Mouse (Mus musculus) liver, embryonic 14.5 days (tissue): ENCODE results near the gene Adgrl3. TPM values are rescaled to one million over a fixed set of nuclear protein-coding genes. Genes with fewer than 3 reads are reported as not detected.

Experiments
- ATAC-seq: fragments of 200-750 bp; cut with Nextera tagmentation; 2 replicates; pipeline ENCODE4 v1.8.0; 2017; ENCODE audit warnings: moderate number of reproducible peaks, mild to moderate bottlenecking, moderate library complexity; ENCODE audit not compliant: insufficient read depth
- DNase-seq, 3 experiments: peaks; one replicate each; pipeline ENCODE4 v3.0.0-alpha.2; 2012 to 2013; ENCODE audit warnings: low read depth in 3 of 3, low spot score in 3 of 3
- H3K27ac ChIP-seq: fragments of 300-500 bp; sonication (generic); 2 replicates; pipeline ENCODE4 v1.5.1; 2014; ENCODE audit warnings: moderate library complexity, mild to moderate bottlenecking, control low read depth, inconsistent platforms
- H3K27me3 ChIP-seq: fragments of 300-500 bp; sonication (generic); 2 replicates; pipeline ENCODE4 v1.6.1; 2014; ENCODE audit warnings: mild to moderate bottlenecking, low read length, moderate library complexity; ENCODE audit not compliant: control insufficient read depth, insufficient read depth
- H3K36me3 ChIP-seq: fragments of 300-500 bp; sonication (generic); replicated peaks from 2 replicates; pipeline ENCODE4 v1.6.1; 2014; ENCODE audit warnings: low read depth; ENCODE audit not compliant: control insufficient read depth, insufficient read depth
- H3K4me1 ChIP-seq, 2 experiments: fragments of 200-500 bp in 1 of 2; fragments of 300-500 bp in 1 of 2; sonication (generic) in 1 of 2; replicated peaks; 2 replicates each; pipeline ENCODE4 v1.6.1; 2012 to 2014; ENCODE audit warnings: antibody characterized with exemption in 1 of 2, inconsistent platforms in 1 of 2, low read length in 1 of 2; ENCODE audit not compliant: control insufficient read depth in 2 of 2, insufficient read depth in 2 of 2
- H3K4me2 ChIP-seq: fragments of 300-500 bp; sonication (generic); 2 replicates; pipeline ENCODE4 v1.6.1; 2014; ENCODE audit warnings: low read depth, mild to moderate bottlenecking, control low read depth, moderate library complexity
- H3K4me3 ChIP-seq, 2 experiments: fragments of 200-500 bp in 1 of 2; fragments of 300-500 bp in 1 of 2; sonication (generic) in 1 of 2; 2 replicates each; pipeline ENCODE4 v1.5.1; 2012 to 2014; ENCODE audit warnings: low read depth in 2 of 2, low read length in 2 of 2, mild to moderate bottlenecking in 2 of 2, control low read depth in 1 of 2, inconsistent platforms in 1 of 2, moderate library complexity in 1 of 2; ENCODE audit not compliant: insufficient read depth in 1 of 2
- H3K9ac ChIP-seq: fragments of 300-500 bp; sonication (generic); replicated peaks from 2 replicates; pipeline ENCODE4 v1.6.1; 2014; ENCODE audit warnings: mild to moderate bottlenecking, control low read depth, moderate library complexity
- H3K9me3 ChIP-seq: fragments of 300-500 bp; sonication (generic); 2 replicates; pipeline ENCODE4 v1.6.1; 2016; ENCODE audit warnings: low read length, mixed read lengths; ENCODE audit not compliant: control insufficient read depth
- CTCF ChIP-seq: IDR thresholded peaks from 2 replicates; pipeline ENCODE4 v1.5.1; 2016; ENCODE audit warnings: antibody characterized with exemption, low read depth, control low read depth
- EP300 ChIP-seq: IDR thresholded peaks from 2 replicates; pipeline ENCODE4 v1.6.1; 2016; ENCODE audit warnings: antibody characterized with exemption, low read depth
- WGBS: fragments of 180-500 bp; shearing (Covaris S2); extraction: QIAGEN DNeasy Blood & Tissue Kit; methylation state at CpG from one replicate; pipeline ENCODE4 v1.1.7; 2014; ENCODE audit not compliant: insufficient replicate concordance; 5-methylcytosine and 5-hydroxymethylcytosine counted together
- polyA plus RNA-seq, 2 experiments: library from polyadenylated mRNA; depleted of rRNA in 1 of 2; stranded (reverse) in 1 of 2; unstranded in 1 of 2; fragments of >200 nt; fragmentation: Nextera tagmentation in 1 of 2; extraction: Ambion mirVana in 1 of 2; gene quantifications; 2 replicates each; pipeline versions ENCODE4 v1.2.1 to v1.2.3; 2012 to 2014

Adgrl3 gene
- polyA plus RNA-seq, 2 experiments, result 0.61 to 0.63 TPM

GRCm38 (mm10) chr5:81598041-81598440 is 578.1 kb downstream of the Adgrl3 start:
- Histone ChIP-seq H3K4me3 (no peak overlapping the region), H3K4me1 (no peaks in the 10 kb centered on the region), H3K36me3 (no peaks in the 10 kb centered on the region), H3K4me2 (no peak overlapping the region), H3K27me3 (no peaks in the 10 kb centered on the region), H3K9me3 (no peaks in the 10 kb centered on the region), H3K9ac (no peak overlapping the region), H3K27ac (no peak overlapping the region)
- ATAC-seq (no peak), DNase-seq (no peak)
- WGBS, result 45% methylated on average over 6 of the region's 6 CpGs
- TF ChIP-seq EP300 (no peak), CTCF (no peak)

GRCm38 (mm10) chr5:81602889-81603288 is 583.0 kb downstream of the Adgrl3 start:
- no peak for TF ChIP-seq CTCF
- no peak for TF ChIP-seq EP300
- Histone ChIP-seq H3K36me3 (no peaks in the 10 kb centered on the region), H3K27me3 (no peaks in the 10 kb centered on the region), H3K4me2 (no peak overlapping the region), H3K4me3 (no peak overlapping the region), H3K4me1 (no peaks in the 10 kb centered on the region), H3K9me3 (no peaks in the 10 kb centered on the region), H3K27ac (no peak overlapping the region), H3K9ac (no peak overlapping the region)
- DNase-seq (no peak), ATAC-seq (no peak)
- WGBS, result 70% methylated on average over 4 of the region's 4 CpGs

GRCm38 (mm10) chr5:81605646-81606045 is 585.7 kb downstream of the Adgrl3 start:
- Histone ChIP-seq H3K4me1 (no peaks in the 10 kb centered on the region), H3K27me3 (no peaks in the 10 kb centered on the region), H3K9ac (no peak overlapping the region), H3K27ac (no peak overlapping the region), H3K36me3 (no peaks in the 10 kb centered on the region), H3K4me2 (no peak overlapping the region), H3K9me3 (no peaks in the 10 kb centered on the region), H3K4me3 (no peak overlapping the region)
- TF ChIP-seq CTCF, result no peak
- TF ChIP-seq EP300, result no peak
- 66% methylated on average over 1 of the region's 1 CpGs for WGBS
- DNase-seq, result no peak
- no peak for ATAC-seq

GRCm38 (mm10) chr5:81610223-81610622 is 590.3 kb downstream of the Adgrl3 start:
- DNase-seq (no peak), ATAC-seq (no peak)
- H3K9me3 ChIP-seq, result no peaks in the 10 kb centered on the region
- no peaks in the 10 kb centered on the region for H3K36me3 ChIP-seq
- TF ChIP-seq EP300 (no peak), CTCF (no peak)
- no peak overlapping the region for H3K9ac ChIP-seq
- H3K27ac ChIP-seq, result no peak overlapping the region
- WGBS, result 65% methylated on average over 5 of the region's 5 CpGs
- H3K4me3 ChIP-seq, result no peak overlapping the region
- H3K4me1 ChIP-seq, result no peaks in the 10 kb centered on the region
- no peaks in the 10 kb centered on the region for H3K27me3 ChIP-seq
- H3K4me2 ChIP-seq, result no peak overlapping the region

- TF ChIP-seq EP300 (no peak), CTCF (no peak)
- no peak overlapping the region for H3K9ac ChIP-seq
- H3K27me3 ChIP-seq, result no peaks in the 10 kb centered on the region
- ATAC-seq, result no peak
- 51% methylated on average over 4 of the region's 4 CpGs for WGBS
- H3K9me3 ChIP-seq, result no peaks in the 10 kb centered on the region
- H3K4me2 ChIP-seq, result no peak overlapping the region
- no peaks in the 10 kb centered on the region for H3K4me1 ChIP-seq
- no peak overlapping the region for H3K27ac ChIP-seq
- no peak for DNase-seq
- H3K4me3 ChIP-seq, result no peak overlapping the region
- H3K36me3 ChIP-seq, result no peaks in the 10 kb centered on the region
Measured at GRCm38 (mm10) chr5:81614674-81615073, 594.7 kb downstream of the Adgrl3 start.
